Mouse (Mus musculus) forebrain, embryonic 12.5 days (tissue): Measurements from ENCODE around the gene S100pbp. TPM values are rescaled to one million over a fixed set of nuclear protein-coding genes. Genes with fewer than 3 reads are reported as not detected.

Experiments used
- ATAC-seq: fragments of 200-750 bp; cut with Nextera tagmentation; 2 replicates; pipeline ENCODE4 v1.8.0; 2017; ENCODE audit warnings: moderate TSS enrichment; ENCODE audit not compliant: low FRiP score
- H3K27ac ChIP-seq: fragments of 300-500 bp; sonication (generic); 2 replicates; pipeline ENCODE4 v1.5.1; 2016; ENCODE audit warnings: mild to moderate bottlenecking
- H3K27me3 ChIP-seq: fragments of 300-500 bp; sonication (generic); 2 replicates; pipeline ENCODE4 v1.6.1; 2016; ENCODE audit warnings: mild to moderate bottlenecking
- H3K36me3 ChIP-seq: fragments of 300-500 bp; sonication (generic); replicated peaks from 2 replicates; pipeline ENCODE4 v1.6.1; 2016; ENCODE audit warnings: mild to moderate bottlenecking
- H3K4me1 ChIP-seq: fragments of 300-500 bp; sonication (generic); 2 replicates; pipeline ENCODE4 v1.6.1; 2016
- H3K4me2 ChIP-seq: fragments of 300-500 bp; sonication (generic); 2 replicates; pipeline ENCODE4 v1.6.1; 2016; ENCODE audit warnings: mild to moderate bottlenecking, moderate library complexity
- H3K4me3 ChIP-seq: fragments of 300-500 bp; sonication (generic); replicated peaks from 2 replicates; pipeline ENCODE4 v1.5.1; 2016; ENCODE audit warnings: mild to moderate bottlenecking
- H3K9ac ChIP-seq: fragments of 300-500 bp; sonication (generic); 2 replicates; pipeline ENCODE4 v1.6.1; 2016; ENCODE audit warnings: mild to moderate bottlenecking
- H3K9me3 ChIP-seq: fragments of 300-500 bp; sonication (generic); 2 replicates; pipeline ENCODE4 v1.6.1; 2016
- WGBS: fragments of 180-500 bp; shearing (Covaris S2); methylation state at CpG from one replicate; pipeline ENCODE4 v1.1.7; 2016; 5-methylcytosine and 5-hydroxymethylcytosine counted together
- polyA plus RNA-seq: library from polyadenylated mRNA; unstranded; fragments of >200 nt; fragmentation: Nextera tagmentation; extraction: Ambion mirVana; gene quantifications from 2 replicates; pipeline ENCODE4 v1.2.1, GENCODE M21; 2016

S100pbp gene
- polyA plus RNA-seq, 1 experiment from 2014 or later = 26.2 TPM

DNA sequence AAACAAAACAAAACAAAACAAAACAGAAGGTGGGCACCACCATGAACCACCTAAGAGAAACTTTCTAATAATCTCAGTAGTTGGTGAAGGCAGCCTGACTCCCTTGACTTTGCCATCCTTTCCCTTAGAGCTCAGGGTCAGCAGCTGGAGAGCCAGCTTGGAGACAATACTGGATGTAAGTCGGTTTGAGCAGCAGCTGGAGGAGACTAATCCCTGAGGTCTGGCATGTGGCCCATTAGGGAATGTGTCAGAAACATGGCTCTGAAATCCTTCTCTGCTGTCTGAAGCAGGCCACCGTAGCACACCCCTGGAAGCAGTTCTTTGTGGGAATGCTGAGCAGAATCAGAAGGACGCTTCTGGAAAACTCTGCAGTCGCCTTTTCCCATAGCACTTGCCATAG lies 21.9 kb upstream of the S100pbp start:
- H3K4me1 ChIP-seq = no peaks in the 10 kb centered on the region
- 87% methylated on average over 4 of the region's 4 CpGs for WGBS
- no peak overlapping the region for H3K4me2 ChIP-seq
- peaks cover 93% of the 10 kb centered on the region for H3K36me3 ChIP-seq
- no peak overlapping the region for H3K4me3 ChIP-seq
- no peaks in the 10 kb centered on the region for H3K27me3 ChIP-seq
- no peak overlapping the region for H3K9ac ChIP-seq
- H3K27ac ChIP-seq = no peak overlapping the region
- no peaks in the 10 kb centered on the region for H3K9me3 ChIP-seq
- ATAC-seq = no peak

DNA sequence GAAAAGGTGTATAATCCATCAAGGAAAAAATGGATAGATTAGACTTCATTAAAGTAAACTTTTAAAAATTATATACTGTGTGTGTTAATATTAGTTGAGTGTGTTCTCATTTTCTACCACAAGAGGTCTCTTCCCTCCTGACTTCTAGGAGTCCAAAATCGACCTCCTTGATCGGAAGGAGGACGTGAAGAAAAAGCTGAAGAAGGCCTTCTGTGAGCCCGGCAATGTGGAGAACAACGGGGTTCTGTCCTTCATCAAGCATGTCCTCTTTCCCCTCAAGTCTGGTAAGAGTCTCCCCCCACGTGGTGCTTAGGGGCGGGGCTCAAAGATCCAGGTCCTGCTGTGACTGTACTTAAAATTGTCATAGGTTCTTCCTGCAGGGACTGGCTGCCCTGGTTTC lies 20.0 kb upstream of the S100pbp start:
- 71% methylated on average over 7 of the region's 7 CpGs for WGBS
- H3K9ac ChIP-seq = no peak overlapping the region
- peaks cover 93% of the 10 kb centered on the region for H3K36me3 ChIP-seq
- H3K27ac ChIP-seq = no peak overlapping the region
- no peak overlapping the region for H3K4me2 ChIP-seq
- no peak for ATAC-seq
- no peaks in the 10 kb centered on the region for H3K9me3 ChIP-seq
- no peaks in the 10 kb centered on the region for H3K4me1 ChIP-seq
- H3K4me3 ChIP-seq = no peak overlapping the region
- no peaks in the 10 kb centered on the region for H3K27me3 ChIP-seq

DNA sequence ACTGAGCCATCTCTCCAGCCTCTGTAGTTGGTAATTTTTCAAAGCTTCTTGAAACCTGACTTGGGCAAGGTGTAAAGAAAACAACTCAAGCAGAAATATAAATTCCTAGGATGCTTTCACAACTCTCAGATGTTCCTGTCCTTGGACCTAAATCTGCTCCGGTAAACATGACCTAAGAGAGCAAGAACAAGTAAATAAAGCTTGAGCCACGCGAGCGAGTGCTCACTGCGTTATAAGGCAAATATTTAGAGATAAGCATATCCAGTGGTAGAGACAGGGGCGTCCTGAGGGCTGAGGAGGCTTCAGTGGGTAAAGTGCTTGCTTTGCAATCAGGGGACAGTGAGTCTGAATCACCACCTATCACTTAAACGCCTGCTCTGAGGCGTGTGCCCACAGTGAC lies 17.3 kb upstream of the S100pbp start:
- Histone ChIP-seq H3K27me3 (no peaks in the 10 kb centered on the region), H3K9me3 (no peaks in the 10 kb centered on the region), H3K4me3 (no peak overlapping the region), H3K9ac (no peak overlapping the region), H3K36me3 (peaks cover 91% of the 10 kb centered on the region), H3K27ac (no peak overlapping the region), H3K4me1 (no peaks in the 10 kb centered on the region), H3K4me2 (no peak overlapping the region)
- WGBS = 96% methylated on average over 8 of the region's 8 CpGs
- no peak for ATAC-seq

DNA sequence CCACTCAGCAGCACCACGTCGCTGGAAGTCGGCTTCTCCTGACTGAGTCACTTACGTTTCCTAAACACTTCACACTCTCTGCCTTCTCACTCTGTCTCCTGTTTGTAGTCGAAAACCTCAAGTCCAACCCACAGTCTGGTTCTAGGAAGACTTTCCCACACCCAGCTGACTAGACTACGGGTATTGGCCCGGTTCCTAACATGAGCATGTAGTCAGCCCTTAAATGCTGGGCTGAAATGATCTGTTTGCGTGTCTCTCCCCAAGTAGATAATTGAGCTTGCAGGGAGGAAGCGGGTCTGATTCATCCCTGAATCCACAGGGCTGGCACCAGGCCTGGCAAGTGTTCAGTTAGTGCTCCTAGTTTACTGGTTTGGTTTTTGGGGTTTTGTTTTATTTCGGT lies 15.1 kb upstream of the S100pbp start:
- Histone ChIP-seq H3K27ac (no peak overlapping the region), H3K9ac (no peak overlapping the region), H3K4me2 (no peak overlapping the region), H3K36me3 (peaks cover 91% of the 10 kb centered on the region), H3K27me3 (no peaks in the 10 kb centered on the region), H3K4me1 (no peaks in the 10 kb centered on the region), H3K4me3 (no peak overlapping the region), H3K9me3 (no peaks in the 10 kb centered on the region)
- no peak for ATAC-seq
- WGBS = 96% methylated on average over 10 of the region's 10 CpGs

DNA sequence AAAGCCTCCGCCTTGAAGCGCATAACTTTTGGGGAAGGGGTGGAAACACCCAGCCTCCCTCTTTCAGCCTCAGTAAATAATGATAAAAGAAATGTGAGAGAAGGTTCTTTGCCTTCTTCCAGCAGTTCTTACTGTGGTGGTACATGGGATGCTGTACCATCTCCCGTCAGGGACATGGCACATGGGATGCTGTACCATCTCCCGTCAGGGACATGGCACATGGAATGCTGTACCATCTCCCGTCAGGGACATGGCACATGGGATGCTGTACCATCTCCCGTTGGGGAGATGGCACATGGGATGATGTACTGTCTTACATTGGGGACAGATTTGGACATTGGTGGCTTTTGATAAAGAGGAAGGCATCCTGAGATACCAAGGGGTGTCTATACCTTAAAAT lies 8.0 kb upstream of the S100pbp start:
- no peak overlapping the region for H3K4me2 ChIP-seq
- H3K9me3 ChIP-seq = no peaks in the 10 kb centered on the region
- no peaks in the 10 kb centered on the region for H3K27me3 ChIP-seq
- H3K9ac ChIP-seq = no peak overlapping the region
- H3K27ac ChIP-seq = no peak overlapping the region
- peaks cover 64% of the 10 kb centered on the region for H3K36me3 ChIP-seq
- ATAC-seq = no peak
- no peaks in the 10 kb centered on the region for H3K4me1 ChIP-seq
- no peak overlapping the region for H3K4me3 ChIP-seq
- WGBS = 96% methylated on average over 6 of the region's 6 CpGs

DNA sequence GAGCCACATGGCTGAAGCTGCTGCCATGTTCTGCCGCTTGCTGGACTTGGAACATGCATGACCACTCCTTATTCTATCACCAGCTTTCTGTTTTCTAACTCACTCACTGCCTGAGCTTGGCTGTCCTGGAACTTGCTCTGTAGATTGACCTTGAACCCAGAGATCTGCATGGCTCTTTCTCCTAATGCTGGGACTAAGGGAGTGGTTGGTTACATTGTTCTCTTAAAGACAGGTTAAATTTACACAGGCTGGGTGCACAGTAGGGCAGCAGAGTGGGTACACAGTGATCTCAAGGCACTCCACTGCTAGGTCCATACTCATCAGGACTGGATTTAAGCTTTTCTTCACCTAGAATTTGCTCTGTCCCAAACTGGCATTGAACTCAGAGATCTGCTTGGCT lies 4.8 kb upstream of the S100pbp start:
- Histone ChIP-seq H3K4me1 (peaks cover 16% of the 10 kb centered on the region), H3K4me3 (no peak overlapping the region), H3K4me2 (no peak overlapping the region), H3K27me3 (no peaks in the 10 kb centered on the region), H3K27ac (no peak overlapping the region), H3K9ac (no peak overlapping the region), H3K36me3 (peaks cover 37% of the 10 kb centered on the region), H3K9me3 (no peaks in the 10 kb centered on the region)
- ATAC-seq = no peak
- 94% methylated on average over 1 of the region's 1 CpGs for WGBS

DNA sequence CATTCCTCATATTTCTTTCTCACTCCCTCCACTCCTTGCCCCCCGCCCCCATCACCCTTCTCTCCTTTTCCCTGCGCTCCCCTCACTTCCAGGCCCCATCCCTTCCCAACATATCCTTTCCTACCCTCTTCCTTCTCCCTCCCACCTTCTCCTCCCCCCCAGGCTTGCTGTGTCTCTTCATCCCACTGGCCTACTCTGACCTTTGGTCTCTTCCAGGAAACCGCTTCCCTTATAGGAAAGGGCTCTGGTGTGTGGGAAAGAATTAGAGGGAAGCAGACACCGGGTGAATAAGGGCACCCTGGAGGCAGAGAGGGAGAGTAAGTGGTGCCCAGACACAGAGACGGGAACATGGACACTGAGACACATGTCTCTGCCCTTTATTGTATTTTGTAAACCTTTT lies 2.2 kb upstream of the S100pbp start:
- WGBS = 78% methylated on average over 5 of the region's 5 CpGs
- no peak overlapping the region for H3K27ac ChIP-seq
- H3K36me3 ChIP-seq = peaks cover 19% of the 10 kb centered on the region
- peak overlapping the region; percentile 6; the same call in 1 of the 2 replicates for H3K4me2 ChIP-seq
- peaks cover 25% of the 10 kb centered on the region for H3K4me1 ChIP-seq
- H3K9ac ChIP-seq = no peak overlapping the region
- no peaks in the 10 kb centered on the region for H3K27me3 ChIP-seq
- no peak for ATAC-seq
- no peaks in the 10 kb centered on the region for H3K9me3 ChIP-seq
- H3K4me3 ChIP-seq = no peak overlapping the region

DNA sequence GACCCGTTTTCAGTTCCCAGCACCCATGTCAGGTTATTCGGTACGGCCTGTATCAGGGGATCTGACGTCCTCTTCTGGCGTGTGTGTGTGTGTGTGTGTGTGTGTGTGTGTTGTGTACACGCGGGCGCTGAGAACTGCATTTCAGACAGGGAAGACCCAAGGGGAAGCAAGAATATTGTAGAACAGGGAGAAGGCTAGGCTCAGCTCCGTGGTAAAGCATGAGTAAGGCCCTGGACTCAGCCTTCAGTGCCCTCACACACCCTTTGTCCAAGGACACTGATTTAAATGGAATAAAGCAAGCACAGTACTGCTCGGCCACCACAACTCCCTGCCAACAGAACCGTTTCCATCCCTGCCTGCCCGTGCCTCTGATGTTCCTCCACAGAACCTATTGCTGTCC lies 1.0 kb upstream of the S100pbp start:
- WGBS = 6% methylated on average over 12 of the region's 12 CpGs
- H3K9me3 ChIP-seq = no peaks in the 10 kb centered on the region
- H3K4me3 ChIP-seq = peak overlapping the region; percentile 90
- H3K4me2 ChIP-seq = peak overlapping the region; percentile 92
- H3K36me3 ChIP-seq = peaks cover 7% of the 10 kb centered on the region
- peak overlapping the region; percentile 85; the same call in 1 of the 2 replicates for H3K27ac ChIP-seq
- H3K27me3 ChIP-seq = no peaks in the 10 kb centered on the region
- peaks cover 25% of the 10 kb centered on the region for H3K4me1 ChIP-seq
- no peak for ATAC-seq
- H3K9ac ChIP-seq = peak overlapping the region; percentile 83

DNA sequence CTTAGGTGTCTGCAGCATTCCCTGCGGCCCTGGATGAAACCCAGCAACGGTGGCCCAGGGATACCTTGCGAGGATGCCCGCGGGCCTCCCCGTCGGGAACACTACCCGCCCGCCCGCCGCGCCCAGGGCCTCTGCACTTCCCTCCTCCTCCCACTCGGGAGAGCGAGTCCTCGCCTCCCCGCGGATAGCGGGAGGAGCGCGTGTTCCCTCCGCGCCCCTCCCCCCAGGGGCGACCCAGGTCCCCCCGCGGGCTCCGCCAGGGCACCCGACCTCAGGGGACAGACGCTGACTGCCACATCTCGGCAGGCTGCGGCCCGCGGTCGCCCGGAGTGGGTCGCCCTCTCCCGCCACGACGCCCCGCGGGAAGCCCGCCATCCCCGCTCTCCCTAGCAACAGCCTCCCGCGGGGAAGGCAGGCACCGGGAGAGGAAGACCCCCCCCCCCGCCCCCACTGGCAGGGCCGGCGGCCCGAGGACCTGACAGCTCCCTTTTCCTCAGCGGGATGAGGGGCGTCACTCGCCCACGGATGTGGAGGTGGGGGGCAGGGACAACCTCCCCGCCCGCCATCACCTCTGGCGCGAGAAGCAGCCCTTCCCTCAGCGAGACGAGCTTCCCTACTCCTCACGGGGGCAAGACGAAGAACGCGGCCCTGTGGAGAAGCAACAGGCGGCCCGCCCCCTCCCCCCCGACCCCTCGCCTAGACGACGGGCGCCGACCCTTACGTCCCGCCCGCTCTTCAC lies 555 bp downstream of the S100pbp start:
- WGBS = under 1% methylated on average over 58 of the region's 74 CpGs
- Histone ChIP-seq H3K4me1 (peaks cover 25% of the 10 kb centered on the region), H3K4me2 (peak overlapping the region; percentile 92), H3K9ac (peak overlapping the region; percentile 93), H3K4me3 (peak overlapping the region; percentile 90), H3K27ac (peak overlapping the region; percentile 91), H3K36me3 (peaks cover 7% of the 10 kb centered on the region), H3K27me3 (no peaks in the 10 kb centered on the region), H3K9me3 (no peaks in the 10 kb centered on the region)
- peak; percentile 86 for ATAC-seq

DNA sequence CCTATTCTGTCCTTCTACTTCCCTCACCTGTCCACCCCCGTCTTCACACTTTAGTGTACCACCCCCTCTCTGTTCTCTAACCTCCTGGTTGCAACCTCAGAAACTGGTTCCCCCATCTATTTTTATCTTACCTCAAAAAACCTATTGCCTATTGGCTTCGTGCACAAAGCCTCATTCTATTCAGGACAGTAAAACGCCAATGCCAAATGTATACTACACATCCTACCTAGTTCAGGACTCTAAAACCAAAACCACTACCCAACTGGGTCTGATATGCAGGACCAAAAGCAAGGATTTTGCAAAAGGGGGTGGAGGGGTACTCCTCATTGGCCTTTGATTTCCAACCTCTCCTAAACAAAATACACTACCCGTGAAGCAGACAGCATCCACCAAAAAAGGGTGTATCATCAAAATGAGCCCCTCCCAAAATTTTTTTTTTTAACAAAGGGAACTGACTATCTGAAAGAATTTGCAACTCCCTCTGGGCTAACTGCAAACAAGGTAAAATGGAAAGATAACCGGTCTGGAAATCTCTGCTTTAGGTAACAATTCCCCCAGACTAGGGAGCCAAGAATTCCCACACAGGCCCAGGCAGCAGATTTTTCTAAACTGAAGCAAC lies 1.4 kb downstream of the S100pbp start:
- WGBS = 44% methylated on average over 5 of the region's 5 CpGs
- Histone ChIP-seq H3K4me2 (peak overlapping the region; percentile 92), H3K9ac (peak overlapping the region; percentile 93), H3K9me3 (no peaks in the 10 kb centered on the region), H3K4me3 (peak overlapping the region; percentile 90), H3K27ac (peak overlapping the region; percentile 91; the same call in 1 of the 2 replicates), H3K4me1 (peaks cover 25% of the 10 kb centered on the region), H3K27me3 (no peaks in the 10 kb centered on the region), H3K36me3 (peaks cover 6% of the 10 kb centered on the region)
- ATAC-seq = no peak

DNA sequence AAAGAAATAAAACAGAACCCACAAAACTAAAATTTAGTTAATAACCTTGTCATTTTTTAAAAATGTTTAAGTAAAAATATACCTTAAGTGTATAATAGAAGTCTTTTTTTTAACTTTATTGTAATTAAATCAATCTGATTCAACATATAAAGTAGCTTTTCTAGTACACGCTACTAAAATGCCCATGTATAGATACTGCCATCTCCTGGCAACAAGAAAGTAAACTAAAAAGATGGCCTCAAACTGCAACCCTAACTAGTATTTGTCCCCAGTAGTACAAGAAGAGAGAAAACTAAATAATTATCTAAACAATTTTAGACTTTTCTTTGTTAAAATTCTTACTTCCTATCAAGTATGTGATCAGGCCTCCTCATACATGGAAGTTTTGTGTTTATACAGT lies 10.0 kb downstream of the S100pbp start:
- WGBS = 69% methylated on average over 1 of the region's 1 CpGs
- H3K4me3 ChIP-seq = no peak overlapping the region
- H3K4me2 ChIP-seq = no peak overlapping the region
- H3K9ac ChIP-seq = no peak overlapping the region
- no peak overlapping the region for H3K27ac ChIP-seq
- H3K9me3 ChIP-seq = no peaks in the 10 kb centered on the region
- no peaks in the 10 kb centered on the region for H3K4me1 ChIP-seq
- ATAC-seq = no peak
- H3K27me3 ChIP-seq = no peaks in the 10 kb centered on the region
- peaks cover 48% of the 10 kb centered on the region for H3K36me3 ChIP-seq

DNA sequence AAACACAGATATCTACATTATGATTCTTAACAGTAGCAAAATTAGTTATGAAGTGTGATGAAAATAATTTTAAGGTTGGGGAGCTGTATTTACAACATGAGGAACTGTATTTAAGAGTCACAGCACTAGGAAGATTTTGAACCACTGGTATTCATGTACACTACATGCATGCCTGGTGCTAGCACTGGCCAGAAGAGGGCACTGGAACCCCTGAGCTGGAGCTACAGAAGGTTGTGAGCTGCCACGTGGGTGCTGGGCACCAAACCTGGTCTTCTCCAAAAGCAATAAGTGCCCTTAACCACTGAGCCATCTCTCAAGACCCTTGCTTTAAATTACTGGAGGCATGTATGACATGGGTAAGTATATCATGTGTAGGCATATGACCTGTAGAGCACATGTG lies 17.0 kb downstream of the S100pbp start:
- H3K4me2 ChIP-seq = no peak overlapping the region
- ATAC-seq = no peak
- H3K4me1 ChIP-seq = no peaks in the 10 kb centered on the region
- no peak overlapping the region for H3K4me3 ChIP-seq
- no peak overlapping the region for H3K27ac ChIP-seq
- peaks cover 48% of the 10 kb centered on the region for H3K36me3 ChIP-seq
- H3K9ac ChIP-seq = no peak overlapping the region
- WGBS = 78% methylated on average over 1 of the region's 1 CpGs
- no peaks in the 10 kb centered on the region for H3K27me3 ChIP-seq
- no peaks in the 10 kb centered on the region for H3K9me3 ChIP-seq
